In genomic region chr6:127392012-127392798, GRCm38 (mm10) we compare ENCODE assay signal across 13 mouse cellular contexts. TPM values are rescaled to one million over a fixed set of nuclear protein-coding genes. Genes with fewer than 3 reads are reported as not detected.
A peak's percentile ranks its signal among the peaks of the same experiment; 100 is the strongest.
DNase-seq lines count a peak whose midpoint lies in the region; ATAC-seq and TF ChIP-seq lines count a peak whose summit lies in the region.
"Had no signal": no experiment of that assay in that cellular context is flagged by ENCODE, and none has a peak within 500 bp of the region (broad histone marks: within the 10 kb centered on the region; RNA-seq: fewer than 3 reads in every experiment).

No protein-coding gene starts in this region.

- no peak overlapping the region for H3K4me2 ChIP-seq in midbrain, embryonic 15.5 days
- H3K4me2 ChIP-seq in lung, embryonic 14.5 days = no peak overlapping the region
- H3K4me2 ChIP-seq: limb, embryonic 13.5 days; midbrain, embryonic 11.5 days had no signal

- H3K9ac ChIP-seq in midbrain, embryonic 15.5 days = no peak overlapping the region
- H3K9ac ChIP-seq in lung, embryonic 14.5 days = no peak overlapping the region
- H3K9ac ChIP-seq: limb, embryonic 13.5 days had no signal

- no peaks in the 10 kb centered on the region for H3K27me3 ChIP-seq in midbrain, embryonic 10.5 days (ENCODE audit: low read depth, poor library complexity, severe bottlenecking)
- H3K27me3 ChIP-seq in midbrain, embryonic 15.5 days (replicated peaks) = no peaks in the 10 kb centered on the region
- H3K27me3 ChIP-seq in lung, embryonic 14.5 days (ENCODE audit: insufficient read depth, low read length) = no peaks in the 10 kb centered on the region
- H3K27me3 ChIP-seq: limb, embryonic 13.5 days had no signal

- no peak for ATAC-seq in midbrain, embryonic 15.5 days (replicated peaks)
- peak; percentile 71 for ATAC-seq in erythroid progenitor cell, adult 5-6 weeks (replicated peaks; ENCODE audit: low FRiP score, poor library complexity, severe bottlenecking)
- peak; percentile 41 for ATAC-seq in lung, embryonic 14.5 days (ENCODE audit: insufficient read depth)
- ATAC-seq in activated CD4-positive, CD25-positive, alpha-beta regulatory T cell, adult 4 months = no peak

- H3K9me3 ChIP-seq in midbrain, embryonic 10.5 days (replicated peaks) = no peaks in the 10 kb centered on the region
- H3K9me3 ChIP-seq in midbrain, embryonic 15.5 days = no peaks in the 10 kb centered on the region
- H3K9me3 ChIP-seq in lung, embryonic 14.5 days (ENCODE audit: low read depth, low read length) = no peaks in the 10 kb centered on the region
- H3K9me3 ChIP-seq: limb, embryonic 13.5 days had no signal

- no peak for DNase-seq in midbrain, embryonic 10.5 days (ENCODE audit: low spot score)
- DNase-seq in lung, embryonic 14.5 days = peak; percentile 71
- no peak for DNase-seq in kidney, postnatal 14 days
- no peak for DNase-seq in gastrocnemius, postnatal 4 days (ENCODE audit: low spot score in 2 of 2)
- DNase-seq: cerebellum, postnatal 14 days; heart, adult 2 months had no signal

- H3K36me3 ChIP-seq in midbrain, embryonic 10.5 days = no peaks in the 10 kb centered on the region
- H3K36me3 ChIP-seq in midbrain, embryonic 15.5 days (replicated peaks) = no peaks in the 10 kb centered on the region
- no peaks in the 10 kb centered on the region for H3K36me3 ChIP-seq in lung, embryonic 14.5 days (ENCODE audit: insufficient read depth)
- H3K36me3 ChIP-seq: limb, embryonic 13.5 days had no signal

- 88% methylated on average over 12 of the region's 12 CpGs for WGBS in midbrain, embryonic 10.5 days
- WGBS in midbrain, embryonic 15.5 days = 88% methylated on average over 12 of the region's 12 CpGs
- WGBS in lung, embryonic 14.5 days = 61% methylated on average over 12 of the region's 12 CpGs

- TF ChIP-seq CTCF in lung, embryonic 14.5 days (IDR thresholded peaks at IDR 0.05; ENCODE audit: low read depth) = no peak

- H3K4me3 ChIP-seq in midbrain, embryonic 10.5 days = no peak overlapping the region
- no peak overlapping the region for H3K4me3 ChIP-seq in midbrain, embryonic 15.5 days
- no peak overlapping the region for H3K4me3 ChIP-seq in lung, embryonic 14.5 days (ENCODE audit: low read depth, low read length)
- H3K4me3 ChIP-seq: heart, adult 2 months; left cerebral cortex, adult 2 months; limb, embryonic 13.5 days; myocyte had no signal

- H3K27ac ChIP-seq in midbrain, embryonic 10.5 days (replicated peaks) = peak overlapping the region; percentile 81
- no peak overlapping the region for H3K27ac ChIP-seq in midbrain, embryonic 15.5 days
- H3K27ac ChIP-seq in lung, embryonic 14.5 days (ENCODE audit: low read depth) = peak overlapping the region; percentile 59
- H3K27ac ChIP-seq: heart, adult 2 months; left cerebral cortex, adult 2 months; limb, embryonic 13.5 days had no signal

- peaks cover 33% of the 10 kb centered on the region for H3K4me1 ChIP-seq in midbrain, embryonic 10.5 days
- peaks cover 15% of the 10 kb centered on the region for H3K4me1 ChIP-seq in midbrain, embryonic 15.5 days
- H3K4me1 ChIP-seq in lung, embryonic 14.5 days (ENCODE audit: insufficient read depth) = no peaks in the 10 kb centered on the region
- H3K4me1 ChIP-seq: limb, embryonic 13.5 days had no signal

RNA-seq across cellular contexts. Expression of gene Parp11, which starts 54.4 kb away (rescaled TPM):
- polyA plus RNA-seq in midbrain, embryonic 10.5 days (2016; fragmentation: Nextera tagmentation; extraction: Ambion mirVana) = 39.0 and 48.4 TPM in 2 replicates
- 90.4 and 95.6 TPM in 2 replicates for polyA plus RNA-seq in midbrain, embryonic 15.5 days (2015; fragmentation: Nextera tagmentation; extraction: Ambion mirVana)
- total RNA-seq in erythroid progenitor cell, adult 5-6 weeks (2015; ENCODE audit: low replicate concordance) = 38.2 and 49.9 TPM in 2 replicates
- 58.1 and 84.8 TPM in 2 replicates for total RNA-seq in erythroid progenitor cell, adult 5-6 weeks (2017; ENCODE audit: low replicate concordance)
- 29.1 and 31.4 TPM in 2 replicates for polyA plus RNA-seq in lung, embryonic 14.5 days (2014; fragmentation: Nextera tagmentation; extraction: Ambion mirVana)
- total RNA-seq in gastrocnemius, postnatal 4 days (2021) = 10 to 100 TPM; 13.6 to 14.6 TPM
- polyA plus RNA-seq in activated CD4-positive, CD25-positive, alpha-beta regulatory T cell, adult 4 months (2017; shearing (Covaris generic)) = 10 to 100 TPM; 51.0 to 52.1 TPM

Comparison
In these comparisons a context has a peak if more than half of its experiments do, and no peak if none do; other contexts are left out.
1. ATAC-seq: peak in erythroid progenitor cell, adult 5-6 weeks (single experiment) and lung, embryonic 14.5 days (single experiment); none in midbrain, embryonic 15.5 days (single experiment) and activated CD4-positive, CD25-positive, alpha-beta regulatory T cell, adult 4 months (single experiment).